Mouse (Mus musculus): ENCODE data around the gene Smug1.

- TF ChIP-seq CTCF (IDR thresholded peaks at IDR 0.05; ENCODE audit: control insufficient read depth, insufficient read depth, insufficient read length) = peak; percentile 96
- TF ChIP-seq CEBPB (IDR thresholded peaks at IDR 0.05; ENCODE audit: low read depth) = no peak
- no peak for TF ChIP-seq USF1 (IDR thresholded peaks at IDR 0.05; ENCODE audit: low read depth)
- TF ChIP-seq MYOD1 (IDR thresholded peaks at IDR 0.05; ENCODE audit: control insufficient read depth, insufficient read length, low read depth) = no peak
These were observed 18.7 kb upstream of the Smug1 start for GRCm38 (mm10) chr15:103185462-103186198.

Data from C2C12 (cell line).